Mouse (Mus musculus) gastrocnemius, postnatal 36 days (tissue): ENCODE measurements around the gene Shank1. TPM values are rescaled to one million over a fixed set of nuclear protein-coding genes. Genes with fewer than 3 reads are reported as not detected.
A peak's percentile ranks its signal among the peaks of the same experiment; 100 is the strongest.

ENCODE experiments used
- DNase-seq, 2 experiments: peaks; one replicate each; pipeline ENCODE4 v3.0.0; 2022
- intact Hi-C: fragments of 180-260 bp; cut with DNase I; formaldehyde crosslinking; loops from one replicate; pipeline ENCODE4 v1.15.1; 2025
- total RNA-seq, 2 experiments: library from RNA; stranded (reverse); gene quantifications; 2 replicates each; pipeline ENCODE4 v1.2.3; 2021

The Shank1 gene
- total RNA-seq, 2 experiments from 2014 or later = 0.27 to 0.28 TPM

DNA sequence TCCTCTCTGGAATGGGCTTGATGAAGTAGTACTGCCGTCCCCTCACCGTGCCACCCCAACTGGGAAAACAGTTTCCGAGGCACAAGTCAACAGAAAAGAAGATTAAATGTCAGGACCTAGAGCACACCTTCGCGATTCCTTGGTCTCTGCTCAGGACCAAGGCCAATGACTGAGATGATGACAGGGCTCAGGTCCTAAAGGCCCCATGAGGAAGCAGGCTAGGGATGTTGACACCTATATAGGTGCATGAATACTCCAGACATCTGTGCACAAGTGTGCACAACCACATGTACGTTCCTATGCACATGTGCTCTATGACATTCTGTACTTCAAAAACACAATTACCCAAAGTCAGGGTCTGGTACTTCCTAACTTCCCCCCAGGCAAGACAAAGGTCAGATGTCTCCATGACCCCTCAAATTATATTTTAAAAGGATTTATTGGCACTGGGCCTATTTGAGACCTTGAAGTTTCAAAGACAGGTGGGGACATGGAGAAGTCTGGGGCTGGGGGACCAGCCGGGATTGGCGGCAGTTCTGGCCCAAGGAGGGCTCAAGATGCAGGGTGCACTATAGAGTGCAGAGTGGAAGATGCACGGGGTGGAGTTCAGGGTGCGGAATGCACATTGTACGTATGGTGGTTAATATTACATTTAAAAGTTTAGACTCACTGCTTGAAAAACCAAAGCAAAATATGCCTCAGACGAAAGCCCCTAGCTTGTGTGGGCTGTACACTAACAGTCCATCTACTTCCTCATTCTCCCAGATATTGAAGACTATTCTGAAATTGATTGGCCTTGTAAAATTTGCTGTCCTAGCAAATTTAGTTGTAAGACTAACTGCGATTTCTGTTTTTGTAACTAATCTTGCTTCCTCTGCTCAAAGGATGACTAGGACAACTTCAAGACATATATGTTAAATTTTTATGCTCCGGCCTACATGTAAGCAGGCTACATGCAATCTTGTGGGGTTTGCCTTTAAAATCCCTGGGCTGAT, 6.4 kb upstream of the Shank1 start:
- no peak for DNase-seq
- intact Hi-C loops = no loop called here

DNA sequence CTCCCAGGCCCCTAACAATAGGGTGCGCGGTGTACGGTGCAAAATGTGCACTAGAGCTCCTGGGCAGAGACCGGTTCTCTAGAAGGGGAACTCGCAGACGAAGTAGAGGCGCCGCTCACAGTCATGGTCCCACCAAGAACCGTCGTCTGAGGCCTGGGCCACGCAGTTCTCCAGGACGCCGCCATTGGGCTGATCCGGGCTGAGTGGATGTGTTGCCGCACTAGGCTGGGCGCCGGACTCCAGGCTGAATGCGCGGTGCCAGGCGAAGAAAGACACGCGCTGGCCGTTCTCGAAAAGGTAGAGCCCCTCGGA, 5.6 kb upstream of the Shank1 start:
- intact Hi-C loops = no loop called here
- no peak for DNase-seq

DNA sequence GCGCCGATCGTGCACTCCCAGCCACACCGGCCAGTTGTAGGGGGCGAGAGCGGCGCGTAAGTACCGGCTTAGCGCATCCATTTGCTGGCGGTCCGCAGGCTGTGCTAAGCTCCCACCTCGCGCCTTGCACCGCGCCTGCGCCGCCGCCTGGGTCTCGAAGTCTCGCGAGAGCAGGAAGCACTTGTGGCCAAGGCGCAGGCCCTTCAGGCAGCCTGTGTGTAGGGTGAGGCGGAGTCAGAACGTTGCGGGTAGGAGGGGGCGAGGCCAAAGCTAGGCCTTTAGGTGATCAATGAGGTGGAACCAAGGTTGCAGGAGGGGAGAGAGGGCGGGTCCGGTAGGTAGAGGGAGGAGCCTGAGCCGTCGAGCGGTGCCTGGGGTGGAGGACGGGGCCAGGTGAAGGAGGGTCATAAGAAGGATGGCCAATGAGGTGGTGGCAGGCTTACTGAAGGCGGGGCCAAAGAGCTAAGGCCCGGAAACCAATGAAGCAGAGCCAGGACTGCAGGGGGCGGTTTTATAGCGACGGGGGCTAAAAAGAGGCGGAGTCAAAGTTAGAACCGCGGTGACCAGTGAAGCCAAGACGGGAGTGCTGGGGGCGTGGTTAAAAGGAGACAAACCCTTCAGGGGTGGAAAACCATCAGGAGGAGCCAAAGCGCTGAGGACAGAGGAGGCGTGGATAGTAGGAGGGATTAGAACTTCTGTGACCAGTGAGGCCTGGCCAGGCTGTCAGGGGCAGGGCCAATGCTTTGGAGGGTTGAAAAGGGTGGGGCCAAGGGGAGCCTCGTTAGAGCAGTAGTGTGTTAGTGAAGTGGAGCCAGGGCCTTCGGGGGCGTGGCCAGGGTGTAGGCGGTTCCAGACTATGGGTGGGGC, 5.0 kb upstream of the Shank1 start:
- peak; percentile 92 for DNase-seq
- intact Hi-C loops = no loop called here

DNA sequence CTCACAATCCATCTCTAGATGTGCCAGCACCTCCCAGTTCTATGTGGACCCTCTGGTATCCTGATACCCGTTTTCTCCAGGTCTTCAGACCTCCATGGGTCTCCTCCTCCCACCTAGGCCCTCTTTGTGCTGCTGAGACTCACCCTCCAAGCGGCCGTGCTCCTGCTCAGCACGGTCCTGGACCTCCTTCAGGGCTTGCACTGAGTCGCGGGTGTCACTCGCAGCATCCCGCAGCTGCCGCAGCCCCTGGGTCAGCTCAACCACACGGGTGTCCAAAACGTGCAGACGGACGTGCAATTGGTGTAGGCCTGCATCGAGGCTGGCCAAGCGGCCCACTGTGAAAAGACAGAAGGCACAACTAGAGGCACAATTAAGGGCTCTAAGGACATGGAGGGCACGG, 4.4 kb upstream of the Shank1 start:
- no peak for DNase-seq
- intact Hi-C loops = no loop called here

DNA sequence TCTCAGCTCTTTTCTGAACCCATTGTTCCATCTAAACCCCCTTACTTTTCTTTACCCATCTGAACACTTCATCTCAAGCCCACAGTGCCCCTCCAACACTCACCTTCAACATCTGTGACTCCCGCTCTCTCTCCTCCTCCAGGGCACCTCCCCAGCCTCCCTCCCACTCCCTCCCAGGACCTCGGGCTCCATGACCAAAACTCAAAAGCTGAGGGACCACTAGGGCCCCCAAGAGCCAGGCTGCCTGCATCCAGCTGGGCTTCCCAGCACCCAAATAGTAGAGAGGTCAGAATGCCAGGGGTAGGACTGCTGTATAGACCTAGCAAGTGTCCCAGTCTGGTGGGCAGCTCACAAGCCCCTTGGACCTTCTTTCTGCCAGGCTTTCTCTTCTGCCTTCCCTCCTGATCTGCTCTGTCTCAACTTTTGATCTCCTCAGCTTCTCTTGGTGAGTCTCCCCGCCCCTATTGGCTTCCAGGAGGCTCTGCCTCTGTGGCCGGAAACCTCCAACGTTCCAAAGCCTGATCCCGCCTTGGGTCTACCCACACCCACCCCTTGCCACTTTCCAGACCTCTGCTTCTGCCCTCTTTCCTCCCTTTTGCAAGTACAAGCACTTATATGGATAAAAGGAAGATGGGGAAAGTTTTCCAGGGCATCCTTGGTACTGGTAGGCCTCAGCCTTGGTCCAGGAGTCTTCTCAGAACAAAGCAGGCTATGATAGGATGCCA, 3.4 kb upstream of the Shank1 start, which contains the start of gene Clec11a:
TSS of gene Clec11a (minus strand) at position 387 of the 725 bp plus-strand sequence.
- no peak for DNase-seq
- intact Hi-C loops = no loop called here

DNA sequence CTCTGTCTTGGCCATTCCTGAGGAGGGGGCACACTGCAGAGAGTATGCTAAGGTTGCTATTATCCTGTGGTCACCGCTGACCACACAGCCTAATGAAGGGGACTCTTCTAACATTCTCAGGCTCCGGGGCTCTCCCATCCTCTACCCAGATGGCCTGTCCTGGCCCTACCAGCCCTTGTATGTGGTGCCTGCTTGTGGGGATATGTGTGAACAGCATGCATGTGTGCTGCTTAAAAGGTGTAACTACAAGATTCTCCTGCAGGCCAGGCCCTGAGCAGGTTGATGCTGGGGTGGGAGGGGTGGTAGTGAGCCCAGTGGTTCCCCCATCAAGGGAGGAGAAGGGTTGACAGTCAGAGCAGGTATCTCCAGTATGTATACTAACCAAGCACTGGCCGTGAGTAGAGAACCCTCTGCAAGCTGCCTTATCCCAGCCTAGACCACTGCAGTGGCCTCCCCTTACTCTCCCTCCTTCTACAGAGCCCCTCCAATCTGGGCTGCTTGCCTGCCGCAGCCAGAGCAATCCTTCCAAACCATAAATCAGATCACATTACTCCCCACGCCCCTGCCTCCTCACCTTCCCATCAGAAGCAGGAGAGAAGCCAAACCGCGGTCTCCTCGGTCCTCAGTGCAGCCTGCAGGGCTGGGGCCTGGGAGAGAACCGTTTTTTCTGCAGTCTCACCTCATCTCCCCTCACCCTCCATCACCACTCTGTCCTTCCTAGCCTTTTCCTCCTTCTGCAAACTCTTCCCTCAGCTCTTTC, 2.6 kb upstream of the Shank1 start:
- no peak for DNase-seq
- intact Hi-C loops = no loop called here

DNA sequence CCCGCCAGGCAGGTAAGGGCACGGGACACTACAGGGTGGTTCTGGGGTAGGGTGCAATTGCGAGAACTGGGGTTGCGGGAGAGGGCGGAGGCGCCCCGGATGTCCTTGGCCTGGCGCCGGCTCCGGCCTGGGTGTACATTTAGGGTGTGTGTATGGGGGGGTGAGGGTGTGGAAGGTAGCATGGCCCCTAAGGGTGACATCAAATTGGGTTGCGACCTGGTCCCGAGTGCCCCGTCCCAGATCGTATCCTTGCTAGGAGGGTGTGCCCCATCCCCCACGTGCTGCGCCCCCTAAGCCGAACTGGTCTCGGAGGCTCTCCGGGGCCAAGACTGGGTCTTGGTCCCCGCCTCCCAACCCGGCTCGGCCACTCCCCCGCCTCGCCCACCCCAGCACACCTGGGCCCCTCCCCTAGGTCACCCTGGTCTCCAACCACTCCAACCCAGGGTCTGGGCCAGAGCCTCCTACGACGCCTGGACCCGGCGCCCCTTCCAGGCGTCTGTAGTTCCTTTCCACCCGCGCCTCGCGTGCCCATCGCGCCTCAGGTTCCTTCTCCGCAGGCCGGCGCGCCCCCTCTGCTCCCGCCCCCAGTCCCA, 328 bp downstream of the Shank1 start:
- no peak for DNase-seq
- intact Hi-C loops = loop anchor here (10.0 kb wide), 1 partner anchor 46 kb away; the partner anchor contains the start of gene Gm15517

DNA sequence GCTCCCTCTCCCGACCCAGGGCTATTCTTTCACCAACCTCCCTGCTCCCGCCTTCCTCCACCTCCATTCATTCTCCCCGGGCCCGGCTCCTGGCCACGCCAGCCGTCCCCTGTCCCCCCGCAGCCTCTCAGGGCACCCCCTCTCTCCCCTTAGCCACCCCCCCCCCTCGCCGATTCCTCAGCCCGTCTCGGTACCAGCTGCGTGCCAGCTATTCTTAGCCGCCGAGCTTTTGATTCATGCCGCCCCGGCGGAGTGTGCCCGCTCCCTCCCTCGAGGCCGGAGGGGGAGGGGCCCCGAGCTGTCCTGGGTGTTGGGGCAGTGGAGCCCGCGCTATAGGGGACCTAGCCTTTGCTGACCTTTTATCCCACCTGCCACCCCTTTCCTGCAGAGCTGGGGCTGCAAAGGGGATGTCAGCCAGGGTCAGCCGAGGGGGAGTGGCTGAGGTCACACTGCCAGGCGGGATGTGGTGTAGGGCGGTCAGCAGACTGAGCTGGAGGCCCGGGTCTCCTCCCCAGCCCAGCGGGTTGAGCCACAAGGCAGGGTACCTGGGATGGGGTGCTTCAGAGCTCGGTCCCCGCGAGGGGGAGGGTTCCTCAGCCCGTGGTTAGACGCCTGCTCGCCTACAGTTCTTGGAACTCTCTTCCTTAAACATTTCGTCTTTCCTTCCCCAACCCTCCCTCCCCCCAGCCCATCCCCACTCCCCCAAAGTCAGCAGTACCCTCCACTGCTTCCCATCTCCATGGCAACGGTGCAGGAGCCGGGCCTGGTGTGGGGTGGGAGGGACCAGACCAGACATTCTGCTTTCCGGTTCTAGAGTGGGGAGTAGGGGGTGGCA, 1.0 kb downstream of the Shank1 start:
- intact Hi-C loops = loop anchor here (10.0 kb wide), 1 partner anchor 46 kb away; the partner anchor contains the start of gene Gm15517
- no peak for DNase-seq

DNA sequence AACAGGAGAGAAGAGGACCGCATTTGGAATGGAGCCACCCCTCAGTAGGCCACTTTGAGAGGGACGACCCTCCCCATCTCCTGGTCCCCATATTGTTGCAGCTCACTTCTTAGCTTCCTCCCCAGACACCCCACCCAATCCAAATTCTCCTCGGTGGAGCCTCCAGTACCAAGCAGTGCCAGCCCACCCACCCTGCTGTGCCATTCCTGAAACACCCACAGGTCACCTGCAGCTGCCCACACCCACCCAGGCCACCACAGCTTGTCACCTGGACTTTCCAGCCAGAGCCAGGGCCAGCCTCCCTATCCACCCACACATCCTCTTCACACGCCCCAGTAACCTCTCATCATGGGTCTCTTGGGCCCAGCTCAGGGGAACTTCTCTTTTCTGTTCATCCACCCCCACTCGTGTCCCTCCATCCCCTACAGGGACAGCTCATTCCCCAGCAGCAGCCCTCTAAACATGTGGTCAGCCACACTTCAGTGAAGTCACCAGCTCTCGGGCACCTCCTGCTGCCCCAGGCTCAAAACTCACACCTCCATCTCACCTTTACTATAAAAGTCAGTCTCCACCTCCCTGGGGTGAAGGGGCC, 1.8 kb downstream of the Shank1 start:
- no peak for DNase-seq
- intact Hi-C loops = loop anchor here (10.0 kb wide), 1 partner anchor 47 kb away; the partner anchor contains the start of gene Gm15517

DNA sequence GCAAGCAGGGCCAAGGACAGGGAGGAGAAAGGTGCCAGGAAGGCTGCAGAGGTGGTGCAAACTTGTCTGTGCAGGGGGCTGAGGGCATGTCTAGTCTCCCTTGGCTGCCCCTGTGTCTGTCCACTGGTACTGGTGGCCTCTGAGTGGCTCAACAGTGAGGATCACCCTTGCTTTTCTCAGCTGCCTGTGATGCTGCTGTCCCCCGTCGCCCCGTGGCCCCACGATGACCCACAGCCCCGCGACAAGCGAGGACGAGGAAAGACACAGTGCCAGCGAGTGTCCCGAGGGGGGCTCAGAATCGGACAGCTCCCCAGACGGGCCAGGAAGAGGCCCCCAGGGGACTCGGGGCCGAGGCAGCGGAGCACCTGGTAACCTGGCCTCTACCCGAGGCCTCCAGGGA, 2.4 kb downstream of the Shank1 start:
- no peak for DNase-seq
- intact Hi-C loops = loop anchor here (10.0 kb wide), 1 partner anchor 48 kb away; the partner anchor contains the start of gene Gm15517

DNA sequence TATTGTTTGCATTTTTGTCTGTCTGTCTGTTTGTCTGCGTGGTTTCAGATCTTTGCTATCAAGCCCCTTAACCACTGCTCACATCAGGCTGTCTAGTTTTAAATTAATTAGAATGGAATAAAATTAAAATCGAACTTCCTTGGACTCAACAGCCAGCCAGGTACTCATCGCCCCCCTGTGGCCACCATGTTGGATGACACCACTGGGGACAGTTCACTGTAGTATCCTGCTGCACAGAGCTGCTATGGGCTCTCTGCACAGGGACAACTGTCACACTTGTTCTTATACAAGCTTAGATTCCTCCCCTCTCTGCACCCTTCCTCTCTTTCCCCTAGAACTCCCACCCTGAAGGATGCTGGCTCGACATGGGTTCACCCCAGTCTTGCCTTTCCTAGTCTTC, 7.9 kb downstream of the Shank1 start:
- intact Hi-C loops = loop anchor here (10.0 kb wide), 1 partner anchor 53 kb away; the partner anchor contains the start of gene Gm15517
- no peak for DNase-seq

DNA sequence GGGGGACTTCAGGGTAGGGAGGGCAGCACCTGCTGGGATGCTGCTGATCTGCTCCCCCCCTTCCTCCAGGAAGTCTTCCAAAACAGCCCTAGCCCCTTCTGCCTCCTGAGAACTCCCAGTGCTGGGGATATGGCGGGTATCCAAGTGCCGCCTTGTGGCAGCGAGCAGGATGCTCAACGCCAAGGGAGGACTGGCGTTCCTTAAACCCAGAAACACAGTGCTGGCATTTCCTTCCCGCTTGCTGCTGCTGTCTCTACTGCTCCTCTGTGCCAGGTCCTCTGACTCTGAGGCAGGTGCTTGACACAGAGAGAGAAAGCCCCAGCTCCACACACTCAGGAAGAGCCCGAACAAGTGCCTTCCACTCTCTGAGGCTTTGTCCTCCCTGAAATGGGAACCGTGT, 10.8 kb downstream of the Shank1 start:
- DNase-seq = no peak
- intact Hi-C loops = no loop called here

DNA sequence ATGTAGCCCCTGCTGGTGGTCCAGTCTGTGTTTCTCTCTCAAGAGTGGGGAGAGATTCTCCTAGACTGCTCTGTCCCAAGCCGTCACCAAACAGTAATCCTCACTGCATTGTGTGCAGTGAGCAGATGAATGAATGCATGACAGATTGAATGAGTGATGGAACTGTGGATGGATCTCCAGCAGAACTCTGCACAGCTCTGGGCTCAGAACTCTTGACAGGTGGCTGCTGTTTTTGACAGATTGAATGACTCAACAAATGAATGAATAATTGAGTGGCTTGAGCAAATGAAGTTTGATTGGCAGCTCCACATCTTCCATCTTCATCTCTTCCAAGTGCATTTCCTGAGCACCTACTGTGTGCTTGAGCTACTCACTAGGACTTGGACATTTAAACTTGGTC, 12.2 kb downstream of the Shank1 start:
- intact Hi-C loops = no loop called here
- no peak for DNase-seq

DNA sequence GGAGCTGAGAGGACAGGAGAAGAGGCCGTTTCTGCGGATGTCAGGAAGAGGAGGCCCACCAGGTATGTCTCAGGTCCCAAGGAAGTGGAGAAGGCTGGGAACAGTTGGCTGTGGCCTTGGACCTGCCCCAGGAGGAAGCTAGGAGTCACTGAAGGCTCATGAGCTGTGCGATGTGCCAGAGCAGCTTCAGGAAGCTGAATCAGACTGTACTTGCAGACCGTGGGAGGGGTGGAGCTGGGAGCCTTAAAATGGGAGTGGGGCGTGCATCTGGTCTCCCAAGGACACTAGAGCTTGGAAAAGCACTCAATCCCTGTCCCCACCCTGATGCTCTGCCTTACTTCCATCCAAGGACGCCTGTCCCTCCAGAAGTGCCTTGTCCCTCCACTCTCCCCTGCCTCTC, 16.6 kb downstream of the Shank1 start:
- no peak for DNase-seq
- intact Hi-C loops = no loop called here

DNA sequence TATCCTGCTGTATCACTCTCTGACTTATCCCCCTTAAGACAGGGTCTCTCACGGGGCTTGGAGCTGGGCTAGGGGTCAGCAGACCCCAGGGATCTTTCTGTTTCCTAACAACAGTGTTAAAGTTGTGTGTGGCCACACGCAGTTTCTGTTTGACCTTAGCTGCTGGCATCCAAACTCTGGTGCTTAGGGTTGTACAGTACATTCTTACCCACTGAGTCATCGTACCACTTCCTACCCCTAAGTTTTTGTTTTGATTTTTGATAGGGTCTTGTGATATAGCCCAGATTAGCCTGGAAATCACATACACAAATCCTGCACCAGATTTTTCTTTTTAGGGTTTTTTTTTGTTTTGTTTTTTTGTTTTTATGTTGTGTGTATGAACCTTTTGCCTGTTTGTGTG, 22.3 kb downstream of the Shank1 start:
- intact Hi-C loops = no loop called here
- DNase-seq = no peak

DNA sequence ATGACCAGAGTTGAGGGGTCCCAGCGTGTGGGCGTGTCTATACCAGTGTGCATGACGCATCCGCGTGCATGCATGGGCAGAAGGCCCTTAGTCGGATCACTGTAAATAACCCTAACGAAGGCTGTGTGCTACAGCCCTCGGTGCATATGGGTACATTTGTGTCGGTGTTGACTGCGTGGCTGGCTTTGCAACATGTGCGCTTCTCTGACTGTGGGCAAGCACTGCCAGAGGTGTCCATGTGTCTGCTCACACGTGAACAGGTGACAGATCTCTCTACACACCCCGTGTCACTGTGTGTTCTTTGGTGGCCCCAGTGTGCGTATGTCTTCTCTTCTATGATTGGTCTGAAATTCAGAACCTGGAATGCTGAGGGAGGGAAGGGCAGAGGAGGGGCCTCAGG, 24.1 kb downstream of the Shank1 start:
- DNase-seq = no peak
- intact Hi-C loops = no loop called here

DNA sequence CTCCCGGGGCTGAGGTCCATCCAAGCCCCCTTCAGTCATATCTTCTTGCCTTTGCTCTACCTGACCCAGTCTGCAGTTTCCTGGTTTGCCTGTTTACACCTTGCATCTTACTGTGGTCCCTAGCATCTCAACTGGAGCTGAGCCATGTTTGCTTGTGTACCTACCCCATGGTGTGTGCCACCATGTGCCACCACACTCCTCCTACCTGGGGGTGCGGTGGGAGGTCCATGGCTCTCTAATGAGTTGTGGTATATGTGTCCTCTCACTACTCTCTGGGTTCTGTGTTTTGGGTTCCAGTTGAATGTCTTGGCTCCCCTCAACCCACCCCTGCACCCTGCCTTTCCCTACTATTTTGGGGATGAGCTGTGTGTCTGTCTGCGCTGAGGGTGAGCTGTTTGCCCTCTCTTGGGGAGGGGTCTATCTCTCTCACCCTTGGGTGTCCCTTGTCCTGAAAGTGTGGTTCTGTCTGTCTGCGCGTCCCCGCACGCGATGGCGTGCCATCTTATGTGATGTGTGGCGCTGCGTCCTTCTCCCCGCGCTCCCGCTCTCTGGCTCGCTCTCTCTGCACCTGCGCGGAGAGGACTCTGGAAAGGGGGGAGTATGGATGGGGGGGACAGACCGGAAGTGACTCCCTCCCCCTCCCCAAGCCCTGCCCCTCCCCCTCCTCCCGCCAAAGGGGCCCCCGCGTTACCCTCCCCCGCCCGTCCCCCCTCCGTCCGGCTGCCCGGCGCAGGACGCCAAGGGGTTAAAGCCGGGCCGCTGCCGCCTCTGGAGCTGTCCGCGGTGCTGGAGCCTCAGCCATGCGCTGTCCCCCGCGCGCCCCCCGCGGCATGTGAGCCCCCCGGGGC, 25.2 kb downstream of the Shank1 start:
- DNase-seq = no peak

More for the DNA sequence above, 25.2 kb downstream of the Shank1 start:
- intact Hi-C loops = no loop called here
